Mouse (Mus musculus) lung, embryonic 16.5 days (tissue): ENCODE measurements at regions not wholly inside any gene's neighbourhood (a gene's known extent, or its start where the extent isn't known, plus 50 kb on each side); places are given as distances from the start of the nearest gene placed in this dataset.

Experiments
- ATAC-seq: fragments of 200-750 bp; cut with Nextera tagmentation; 2 replicates; pipeline ENCODE4 v1.8.0; 2017; ENCODE audit warnings: low read depth, mild to moderate bottlenecking, moderate library complexity
- H3K27ac ChIP-seq: fragments of 300-500 bp; sonication (generic); 2 replicates; pipeline ENCODE4 v1.5.1; 2014; ENCODE audit warnings: mild to moderate bottlenecking, control low read depth, low read length
- H3K27me3 ChIP-seq: fragments of 300-500 bp; sonication (generic); 2 replicates; pipeline ENCODE4 v1.6.1; 2014; ENCODE audit warnings: low read depth, low read length, mixed read lengths; ENCODE audit not compliant: control insufficient read depth, insufficient read depth
- H3K36me3 ChIP-seq: fragments of 300-500 bp; sonication (generic); 2 replicates; pipeline ENCODE4 v1.6.1; 2014; ENCODE audit warnings: low read length; ENCODE audit not compliant: control insufficient read depth, insufficient read depth
- H3K4me1 ChIP-seq: fragments of 300-500 bp; sonication (generic); replicated peaks from 2 replicates; pipeline ENCODE4 v1.6.1; 2014; ENCODE audit warnings: low read length, mixed read lengths; ENCODE audit not compliant: control insufficient read depth, insufficient read depth
- H3K4me2 ChIP-seq: fragments of 300-500 bp; sonication (generic); 2 replicates; pipeline ENCODE4 v1.6.1; 2014; ENCODE audit warnings: low read depth, low read length, control low read depth
- H3K4me3 ChIP-seq: fragments of 300-500 bp; sonication (generic); 2 replicates; pipeline ENCODE4 v1.5.1; 2014; ENCODE audit warnings: mild to moderate bottlenecking, low read length, control low read depth
- H3K9ac ChIP-seq: fragments of 300-500 bp; sonication (generic); 2 replicates; pipeline ENCODE4 v1.6.1; 2014; ENCODE audit warnings: low read length, control low read depth
- H3K9me3 ChIP-seq: fragments of 300-500 bp; sonication (generic); 2 replicates; pipeline ENCODE4 v1.6.1; 2016; ENCODE audit warnings: low read length; ENCODE audit not compliant: control insufficient read depth
- WGBS: fragments of 180-500 bp; shearing (Covaris S2); extraction: QIAGEN DNeasy Blood & Tissue Kit; methylation state at CpG from one replicate; pipeline ENCODE4 v1.1.7; 2014; 5-methylcytosine and 5-hydroxymethylcytosine counted together

DNA sequence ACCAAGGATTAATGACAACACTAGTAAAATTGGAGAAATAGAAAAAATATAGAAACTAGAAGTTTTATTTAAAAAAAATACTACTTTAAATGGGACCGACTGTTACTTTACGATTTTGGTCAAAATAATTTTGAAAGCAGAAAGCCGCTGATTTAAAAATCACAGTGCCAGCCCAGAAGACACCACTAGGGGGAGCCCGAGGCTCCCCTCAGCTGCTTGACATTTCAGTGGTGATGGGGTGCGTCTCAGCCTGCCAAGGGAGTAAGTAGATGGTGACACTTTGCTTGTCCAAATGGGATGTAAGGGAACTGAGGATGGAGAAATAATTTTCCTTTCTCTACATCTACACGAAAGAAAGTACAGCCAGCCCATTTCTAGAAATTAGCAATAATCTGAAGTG lies 257.0 kb downstream of the Ankrd50 start:
- Histone ChIP-seq H3K4me2 (no peak overlapping the region), H3K27me3 (no peaks in the 10 kb centered on the region), H3K36me3 (no peaks in the 10 kb centered on the region), H3K9me3 (no peaks in the 10 kb centered on the region), H3K9ac (no peak overlapping the region), H3K4me3 (no peak overlapping the region), H3K27ac (no peak overlapping the region), H3K4me1 (peaks cover 11% of the 10 kb centered on the region)
- WGBS = 14% methylated on average over 6 of the region's 6 CpGs
- ATAC-seq = no peak

DNA sequence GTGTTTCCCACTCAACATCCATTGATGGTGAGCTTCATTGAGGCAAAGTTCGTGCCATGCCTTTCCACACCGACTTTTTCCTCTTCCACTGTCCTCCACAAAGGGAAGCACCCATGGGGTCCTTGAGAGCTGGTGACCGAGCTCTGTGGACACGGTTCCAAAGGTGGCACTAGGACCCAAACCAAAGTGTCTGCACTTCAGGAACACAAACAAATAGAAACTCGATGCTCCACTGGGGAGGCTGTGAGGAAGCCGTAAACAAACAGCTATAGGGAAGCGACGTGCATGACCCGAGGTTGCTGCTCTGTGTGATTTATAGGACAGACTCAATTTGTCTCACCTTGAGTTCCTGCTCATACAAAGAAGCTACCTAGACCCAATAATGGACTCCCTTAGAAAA lies 257.5 kb downstream of the Ankrd50 start:
- Histone ChIP-seq H3K4me3 (no peak overlapping the region), H3K27ac (no peak overlapping the region), H3K9me3 (no peaks in the 10 kb centered on the region), H3K9ac (no peak overlapping the region), H3K36me3 (no peaks in the 10 kb centered on the region), H3K27me3 (no peaks in the 10 kb centered on the region), H3K4me1 (peaks cover 6% of the 10 kb centered on the region), H3K4me2 (no peak overlapping the region)
- ATAC-seq = no peak
- 56% methylated on average over 9 of the region's 9 CpGs for WGBS

DNA sequence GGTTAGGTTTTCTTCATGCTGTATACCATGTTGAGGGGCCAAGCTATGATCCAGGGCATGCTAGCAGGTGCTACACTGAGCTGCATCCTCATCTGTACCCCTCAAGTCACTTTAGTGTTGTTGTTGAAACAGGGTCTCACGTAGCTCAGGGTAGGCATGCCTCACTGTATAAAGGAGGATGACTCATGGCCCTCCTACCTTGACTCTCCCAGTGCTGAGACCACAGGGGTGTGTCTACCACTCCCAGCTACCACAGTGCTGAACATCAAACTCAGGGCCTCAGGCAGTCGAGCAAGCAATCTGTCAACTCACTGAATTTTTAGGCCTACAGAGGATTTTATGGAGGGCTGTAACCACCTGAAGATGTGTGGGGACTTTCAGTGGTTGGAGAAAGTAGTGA lies 258.5 kb downstream of the Ankrd50 start:
- Histone ChIP-seq H3K4me3 (no peak overlapping the region), H3K9ac (no peak overlapping the region), H3K9me3 (no peaks in the 10 kb centered on the region), H3K27me3 (no peaks in the 10 kb centered on the region), H3K4me1 (no peaks in the 10 kb centered on the region), H3K27ac (no peak overlapping the region), H3K4me2 (no peak overlapping the region), H3K36me3 (no peaks in the 10 kb centered on the region)
- 64% methylated on average over 2 of the region's 2 CpGs for WGBS
- peak; percentile 43; the same call in 1 of the 2 replicates for ATAC-seq

DNA sequence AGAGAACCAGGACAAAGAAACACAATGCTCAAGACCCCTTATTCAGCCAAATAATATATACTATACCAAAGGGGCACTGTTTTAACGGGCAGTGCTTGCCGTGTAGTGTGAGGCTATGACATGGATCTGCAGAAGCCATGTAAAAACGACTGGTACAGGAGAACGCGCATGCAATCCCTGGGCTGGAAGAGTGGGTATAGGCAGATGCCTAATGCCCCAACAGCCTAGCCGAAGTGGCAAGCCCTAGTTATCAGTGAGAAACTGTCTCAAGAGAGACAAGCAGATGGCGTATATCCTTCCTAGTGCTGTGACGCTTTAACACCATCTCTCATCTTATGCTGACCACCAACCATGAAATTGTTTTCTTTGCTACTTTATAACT lies 262.8 kb downstream of the Ankrd50 start:
- H3K9me3 ChIP-seq = no peaks in the 10 kb centered on the region
- H3K27ac ChIP-seq = no peak overlapping the region
- WGBS = 78% methylated on average over 8 of the region's 8 CpGs
- H3K4me3 ChIP-seq = no peak overlapping the region
- no peaks in the 10 kb centered on the region for H3K4me1 ChIP-seq
- ATAC-seq = 0 out of 2 replicates have a peak, but pooled peaks have one; percentile 10
- H3K9ac ChIP-seq = no peak overlapping the region
- no peak overlapping the region for H3K4me2 ChIP-seq
- H3K27me3 ChIP-seq = no peaks in the 10 kb centered on the region
- H3K36me3 ChIP-seq = no peaks in the 10 kb centered on the region

DNA sequence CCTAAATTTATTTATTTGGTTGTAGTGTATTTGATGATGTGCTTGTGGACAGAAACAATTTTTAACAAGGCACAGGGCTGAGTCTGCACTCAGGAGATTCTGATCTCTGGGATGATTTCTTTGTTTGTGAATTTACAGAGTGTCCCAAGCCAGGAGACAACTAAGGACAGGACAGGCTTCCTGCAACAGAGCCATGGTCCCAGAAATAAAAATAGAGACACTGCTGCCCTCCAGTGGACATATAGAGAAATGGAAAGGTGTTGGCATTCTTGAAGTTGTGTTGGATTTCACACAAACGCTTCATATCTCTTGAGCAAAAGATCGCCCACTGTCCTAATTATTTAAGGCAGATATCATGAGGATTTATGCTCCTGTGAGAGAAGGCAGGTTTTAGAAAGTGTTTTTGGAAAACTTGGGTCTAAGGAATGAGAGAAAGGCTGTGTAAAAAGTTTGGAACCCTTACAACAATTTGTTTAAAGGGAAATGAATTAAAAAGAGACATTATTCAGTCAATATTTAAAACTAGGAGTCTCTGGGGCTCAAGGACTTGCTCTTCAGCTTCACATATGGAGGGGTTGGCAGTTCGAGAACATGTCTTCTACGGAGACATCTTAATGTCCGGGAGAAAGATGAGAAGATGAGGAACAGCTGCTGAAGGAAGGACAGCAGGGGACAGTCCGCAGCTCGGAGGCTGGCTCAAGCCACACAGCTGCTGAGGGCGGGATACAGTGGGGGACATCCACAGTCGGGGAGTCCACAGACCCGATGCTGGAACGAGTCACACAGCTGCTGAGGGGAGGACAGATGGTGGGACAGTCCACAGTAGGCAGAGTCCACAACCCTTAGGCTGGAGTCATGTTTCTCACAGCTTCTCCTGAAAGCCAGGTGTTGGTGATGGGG lies 263.5 kb downstream of the Ankrd50 start:
- WGBS = 30% methylated on average over 11 of the region's 11 CpGs
- Histone ChIP-seq H3K9ac (no peak overlapping the region), H3K36me3 (no peaks in the 10 kb centered on the region), H3K9me3 (no peaks in the 10 kb centered on the region), H3K4me2 (peak overlapping the region; percentile 33; the same call in 1 of the 2 replicates), H3K4me1 (no peaks in the 10 kb centered on the region), H3K27me3 (no peaks in the 10 kb centered on the region), H3K4me3 (no peak overlapping the region), H3K27ac (no peak overlapping the region)
- peak; percentile 65 for ATAC-seq

DNA sequence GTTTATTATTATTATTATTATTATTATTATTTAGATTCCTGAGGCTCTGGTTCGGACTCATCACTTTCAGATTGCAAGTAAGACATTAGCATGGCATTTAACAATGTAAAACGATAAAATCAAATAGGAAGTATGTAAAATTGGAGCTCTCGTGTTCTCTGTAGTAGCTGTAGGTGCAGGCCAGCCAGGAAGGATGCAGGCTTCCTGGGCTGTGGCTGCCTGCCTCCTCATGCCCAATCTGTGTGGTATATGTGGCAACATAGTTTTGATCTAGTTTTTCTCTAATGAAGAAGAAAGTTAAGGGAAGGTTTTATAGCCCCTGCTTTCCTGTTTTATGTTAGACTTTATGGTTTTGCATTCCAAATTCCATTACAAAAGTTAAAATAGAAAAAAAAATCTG lies 275.6 kb downstream of the Ankrd50 start:
- Histone ChIP-seq H3K27ac (no peak overlapping the region), H3K9ac (no peak overlapping the region), H3K9me3 (no peaks in the 10 kb centered on the region), H3K36me3 (no peaks in the 10 kb centered on the region), H3K4me3 (no peak overlapping the region), H3K4me2 (no peak overlapping the region), H3K27me3 (no peaks in the 10 kb centered on the region; the same call in 1 of the 2 replicates), H3K4me1 (no peaks in the 10 kb centered on the region)
- WGBS = 76% methylated on average over 3 of the region's 3 CpGs
- ATAC-seq = no peak

DNA sequence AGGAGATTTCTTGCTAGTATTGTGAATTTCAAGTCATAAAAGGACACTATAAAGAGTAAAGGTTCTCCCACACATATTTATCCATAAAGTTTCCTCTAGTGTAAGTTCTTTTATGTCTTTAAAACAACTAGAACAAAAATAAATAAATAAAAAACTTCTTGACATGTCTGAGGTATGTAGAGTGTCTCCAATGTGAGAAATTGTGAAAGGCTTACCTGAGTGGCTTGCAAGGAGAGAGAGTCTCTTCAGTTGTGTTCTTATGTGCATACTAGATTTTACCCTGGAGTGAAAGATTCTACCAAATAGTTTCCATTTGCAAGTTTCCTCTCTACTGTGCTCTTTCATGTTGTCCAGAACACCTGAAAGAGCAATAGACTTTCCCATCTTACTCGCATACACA lies 276.8 kb downstream of the Ankrd50 start:
- no peak overlapping the region for H3K4me3 ChIP-seq
- H3K27ac ChIP-seq = no peak overlapping the region
- no peak overlapping the region for H3K4me2 ChIP-seq
- ATAC-seq = no peak
- WGBS = 84% methylated on average over 1 of the region's 1 CpGs
- H3K9me3 ChIP-seq = no peaks in the 10 kb centered on the region
- no peaks in the 10 kb centered on the region; the same call in 1 of the 2 replicates for H3K27me3 ChIP-seq
- no peaks in the 10 kb centered on the region for H3K4me1 ChIP-seq
- H3K36me3 ChIP-seq = no peaks in the 10 kb centered on the region
- H3K9ac ChIP-seq = no peak overlapping the region

DNA sequence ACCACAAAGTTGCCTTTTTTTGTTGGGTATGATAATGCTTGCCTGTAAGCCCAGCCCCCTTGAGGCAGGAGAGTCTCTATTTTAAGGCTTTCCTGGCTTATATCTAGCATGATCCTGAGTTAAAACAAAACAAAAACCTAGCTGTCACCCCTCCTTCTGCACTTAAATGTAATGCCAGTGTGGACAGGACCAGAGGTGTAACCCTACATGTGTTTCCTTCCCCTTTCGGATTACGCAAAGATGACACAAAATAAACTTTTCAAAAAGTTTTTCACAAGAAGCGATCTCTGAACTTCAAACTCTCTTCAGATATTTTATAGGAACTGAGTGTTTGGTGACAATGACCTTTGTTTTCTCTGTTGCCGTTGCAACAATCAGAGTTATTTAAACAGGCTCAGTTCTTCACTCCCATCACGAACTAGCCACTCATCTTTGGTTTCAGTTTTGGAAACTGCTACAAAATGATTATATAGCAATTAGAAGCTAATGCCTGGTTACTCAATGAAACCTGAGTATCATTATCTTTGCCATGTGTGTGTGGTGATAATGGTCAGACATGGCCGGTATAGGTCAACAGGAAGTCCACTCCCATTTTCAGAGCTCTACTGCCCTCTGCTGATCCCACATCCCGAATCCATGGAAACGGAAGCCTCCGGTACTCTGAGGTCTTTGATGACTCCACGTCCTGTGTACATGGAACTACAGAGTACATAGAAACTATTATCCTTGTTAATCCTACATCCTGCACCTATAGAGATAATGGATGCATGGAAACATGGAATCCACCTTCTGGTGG lies 282.6 kb downstream of the Ankrd50 start:
- Histone ChIP-seq H3K9ac (no peak overlapping the region), H3K36me3 (no peaks in the 10 kb centered on the region), H3K9me3 (no peaks in the 10 kb centered on the region), H3K27ac (no peak overlapping the region), H3K4me2 (no peak overlapping the region), H3K4me1 (no peaks in the 10 kb centered on the region), H3K27me3 (no peaks in the 10 kb centered on the region; the same call in 1 of the 2 replicates), H3K4me3 (no peak overlapping the region)
- WGBS = 56% methylated on average over 10 of the region's 10 CpGs
- ATAC-seq = peak; percentile 51; the same call in 1 of the 2 replicates

DNA sequence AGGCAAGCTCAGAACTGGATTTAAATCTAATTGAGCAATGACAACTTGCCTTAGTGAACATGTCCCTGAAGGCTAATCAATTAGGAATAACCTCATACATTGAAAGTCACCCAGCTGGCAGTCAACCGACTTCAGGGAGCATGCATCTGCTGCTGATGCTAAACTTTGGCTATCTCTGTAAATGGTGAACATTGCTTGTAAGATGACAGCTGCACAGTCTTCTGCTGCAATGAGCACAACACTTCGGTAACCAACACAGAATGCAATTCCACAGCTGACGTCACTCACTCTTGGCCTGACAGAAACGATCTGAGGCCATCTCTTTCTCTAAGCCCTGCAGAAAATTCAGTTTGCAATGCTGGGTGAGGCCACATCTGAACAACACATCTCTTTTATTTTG lies 290.6 kb downstream of the Ankrd50 start:
- Histone ChIP-seq H3K27ac (no peak overlapping the region), H3K36me3 (no peaks in the 10 kb centered on the region), H3K9ac (no peak overlapping the region), H3K4me1 (no peaks in the 10 kb centered on the region), H3K4me2 (no peak overlapping the region), H3K4me3 (no peak overlapping the region), H3K9me3 (no peaks in the 10 kb centered on the region), H3K27me3 (no peaks in the 10 kb centered on the region)
- peak; percentile 57; the same call in 1 of the 2 replicates for ATAC-seq
- 52% methylated on average over 4 of the region's 4 CpGs for WGBS
